Mouse (Mus musculus) liver, adult 2 months (tissue): ENCODE results near the gene Ccdc13. TPM values are rescaled to one million over a fixed set of nuclear protein-coding genes. Genes with fewer than 3 reads are reported as not detected.
A peak's percentile ranks its signal among the peaks of the same experiment; 100 is the strongest.

Experiments used
- DNase-seq: peaks from one replicate; pipeline ENCODE4 v3.0.0-alpha.2; 2011; ENCODE audit warnings: low read depth, low spot score; ENCODE audit errors: extremely low read depth
- H3K27ac ChIP-seq: fragments of 200-500 bp; replicated peaks from 2 replicates; pipeline ENCODE4 v1.5.1; 2012; ENCODE audit warnings: low read depth, mild to moderate bottlenecking, control low read depth, inconsistent platforms, low read length; ENCODE audit not compliant: insufficient read depth
- H3K27me3 ChIP-seq: fragments of 200-500 bp; 2 replicates; pipeline ENCODE4 v1.6.1; 2012; ENCODE audit warnings: mild to moderate bottlenecking, moderate library complexity, low read length, inconsistent platforms; ENCODE audit not compliant: control insufficient read depth, insufficient read depth
- H3K36me3 ChIP-seq: fragments of 200-500 bp; 2 replicates; pipeline ENCODE4 v1.6.1; 2012; ENCODE audit warnings: low read length, inconsistent platforms; ENCODE audit not compliant: control insufficient read depth, insufficient read depth
- H3K4me1 ChIP-seq: fragments of 200-500 bp; 2 replicates; pipeline ENCODE4 v1.6.1; 2011; ENCODE audit warnings: low read length; ENCODE audit not compliant: control insufficient read depth, insufficient read depth
- H3K4me3 ChIP-seq: fragments of 200-500 bp; 2 replicates; pipeline ENCODE4 v1.5.1; 2011; ENCODE audit warnings: low read depth, mild to moderate bottlenecking, control low read depth, low read length, moderate library complexity; ENCODE audit not compliant: insufficient read depth
- H3K79me2 ChIP-seq: fragments of 200-500 bp; 2 replicates; pipeline ENCODE4 v1.6.1; 2012; ENCODE audit warnings: inconsistent platforms, mild to moderate bottlenecking, low read length, moderate library complexity; ENCODE audit not compliant: control insufficient read depth, insufficient read depth
- H3K9ac ChIP-seq: fragments of 200-500 bp; 2 replicates; pipeline ENCODE4 v1.6.1; 2012; ENCODE audit warnings: low read depth, mild to moderate bottlenecking, control low read depth, inconsistent platforms, low read length
- CTCF ChIP-seq: fragments of 200-500 bp; IDR thresholded peaks from 2 replicates; pipeline ENCODE4 v1.5.1; 2011; ENCODE audit warnings: low read depth, low read length, control low read depth
- POLR2A ChIP-seq: fragments of 200-500 bp; IDR thresholded peaks from 2 replicates; pipeline ENCODE4 v1.6.1; 2011; ENCODE audit warnings: low read length, control low read depth; ENCODE audit not compliant: insufficient read depth; ENCODE audit errors: extremely low read depth
- WGBS: fragments of 180-500 bp; shearing (Covaris S2); methylation state at CpG from one replicate; pipeline ENCODE4 v1.1.7; 2018; 5-methylcytosine and 5-hydroxymethylcytosine counted together
- polyA plus RNA-seq: library from polyadenylated mRNA; depleted of rRNA; stranded (reverse); fragments of >200 nt; gene quantifications from 2 replicates; pipeline ENCODE4 v1.2.3, GENCODE M21; 2012
- total RNA-seq: library from RNA; depleted of rRNA; stranded (reverse); fragments of >200 nt; gene quantifications from 2 replicates; pipeline ENCODE4 v1.2.3, GENCODE M21; 2014

Ccdc13 gene
- total and polyA plus RNA-seq, 2 experiments = not detected

DNA sequence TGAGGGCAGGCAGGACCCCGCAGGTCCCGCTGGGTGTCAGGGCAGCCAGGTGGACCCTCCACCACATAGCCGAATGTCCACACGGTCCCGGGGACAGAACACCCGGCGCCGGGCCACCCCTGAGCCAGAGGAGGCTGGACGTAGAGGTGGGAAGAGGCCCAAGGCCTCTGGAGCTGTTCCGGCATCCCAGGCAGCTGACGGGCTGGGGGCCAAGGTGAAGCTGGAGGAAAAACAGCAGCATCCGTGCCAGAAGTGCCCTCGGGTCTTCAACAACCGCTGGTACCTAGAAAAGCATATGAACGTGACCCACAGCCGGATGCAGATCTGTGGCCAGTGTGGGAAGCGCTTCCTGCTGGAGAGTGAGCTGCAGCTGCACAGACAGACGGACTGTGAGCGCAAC lies 75.5 kb downstream of the Ccdc13 start:
- 89% methylated on average over 19 of the region's 19 CpGs for WGBS
- H3K36me3 ChIP-seq = no peaks in the 10 kb centered on the region
- H3K27ac ChIP-seq = no peak overlapping the region
- no peaks in the 10 kb centered on the region for H3K27me3 ChIP-seq
- H3K4me3 ChIP-seq = no peak overlapping the region
- DNase-seq = no peak
- peaks cover 4% of the 10 kb centered on the region; the same call in 1 of the 2 replicates for H3K4me1 ChIP-seq
- TF ChIP-seq POLR2A (no peak), CTCF (no peak)
- H3K79me2 ChIP-seq = no peaks in the 10 kb centered on the region
- H3K9ac ChIP-seq = no peak overlapping the region

DNA sequence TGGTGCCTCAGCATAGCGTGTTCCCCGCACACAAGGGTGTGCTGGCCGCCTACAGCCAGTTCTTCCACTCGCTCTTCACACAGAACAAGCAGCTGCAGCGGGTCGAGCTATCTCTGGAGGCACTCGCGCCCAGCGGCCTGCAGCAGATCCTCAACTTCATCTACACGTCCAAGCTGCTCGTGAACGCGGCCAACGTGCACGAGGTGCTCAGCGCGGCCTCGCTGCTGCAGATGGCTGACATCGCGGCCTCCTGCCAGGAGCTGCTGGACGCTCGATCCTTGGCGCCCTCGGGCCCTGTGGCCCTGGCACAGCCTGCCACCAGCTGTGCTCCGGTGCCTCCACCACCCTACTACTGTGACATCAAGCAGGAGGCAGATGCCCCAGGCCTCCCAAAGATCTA lies 76.5 kb downstream of the Ccdc13 start:
- Histone ChIP-seq H3K4me1 (peaks cover 12% of the 10 kb centered on the region), H3K27me3 (no peaks in the 10 kb centered on the region), H3K27ac (no peak overlapping the region), H3K4me3 (no peak overlapping the region), H3K9ac (no peak overlapping the region), H3K79me2 (no peaks in the 10 kb centered on the region), H3K36me3 (no peaks in the 10 kb centered on the region)
- no peak for TF ChIP-seq CTCF
- TF ChIP-seq POLR2A = no peak
- 93% methylated on average over 25 of the region's 25 CpGs for WGBS
- DNase-seq = no peak

DNA sequence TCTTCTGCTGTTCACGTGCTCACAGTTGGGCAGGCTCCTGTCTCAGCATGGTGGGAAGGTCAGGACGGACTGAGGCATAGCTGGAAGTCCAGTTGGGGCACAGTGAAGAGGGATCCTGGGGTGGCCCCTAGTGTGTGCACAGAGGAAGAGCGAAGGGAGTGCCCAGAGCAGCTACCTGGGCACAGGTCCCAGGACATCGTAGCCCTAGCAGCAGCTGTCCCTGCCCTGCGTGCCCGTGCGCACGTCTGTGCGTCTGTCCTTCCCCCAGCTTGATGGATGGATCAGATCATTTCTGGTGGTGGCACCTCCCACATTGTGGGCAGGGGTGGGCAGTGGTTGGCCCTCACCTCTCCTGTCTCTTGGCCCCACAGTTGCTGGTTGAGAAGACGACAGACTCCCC lies 77.0 kb downstream of the Ccdc13 start:
- TF ChIP-seq CTCF (no peak), POLR2A (no peak)
- Histone ChIP-seq H3K4me3 (no peak overlapping the region), H3K9ac (no peak overlapping the region), H3K4me1 (peaks cover 12% of the 10 kb centered on the region), H3K27ac (no peak overlapping the region), H3K27me3 (no peaks in the 10 kb centered on the region), H3K79me2 (no peaks in the 10 kb centered on the region), H3K36me3 (no peaks in the 10 kb centered on the region)
- DNase-seq = no peak
- 96% methylated on average over 10 of the region's 10 CpGs for WGBS

DNA sequence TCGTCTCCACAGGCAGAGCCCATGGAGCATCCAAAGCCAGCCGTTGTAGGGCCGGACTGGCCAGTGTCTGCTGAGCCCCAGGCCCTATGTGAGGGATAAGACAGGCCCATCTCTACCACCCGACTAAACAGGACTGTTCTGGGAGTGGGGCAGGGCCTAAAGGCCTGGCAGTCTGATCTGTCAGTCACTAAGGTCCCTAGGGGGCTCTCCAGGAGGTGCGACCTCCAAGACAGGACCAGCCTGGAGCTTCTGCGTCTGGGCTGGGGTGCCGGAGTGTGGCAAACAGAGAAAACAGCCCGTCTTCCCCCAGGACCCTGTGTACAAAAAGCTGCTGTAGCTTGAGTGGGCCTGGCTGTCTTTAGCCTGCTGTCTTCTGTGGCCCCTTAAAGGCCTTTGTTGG lies 77.5 kb downstream of the Ccdc13 start:
- Histone ChIP-seq H3K27me3 (no peaks in the 10 kb centered on the region), H3K4me3 (no peak overlapping the region), H3K4me1 (peaks cover 12% of the 10 kb centered on the region), H3K36me3 (peaks cover 3% of the 10 kb centered on the region; the same call in 1 of the 2 replicates), H3K27ac (no peak overlapping the region), H3K79me2 (no peaks in the 10 kb centered on the region), H3K9ac (no peak overlapping the region)
- no peak for TF ChIP-seq POLR2A
- no peak for TF ChIP-seq CTCF
- no peak for DNase-seq
- 87% methylated on average over 8 of the region's 8 CpGs for WGBS

DNA sequence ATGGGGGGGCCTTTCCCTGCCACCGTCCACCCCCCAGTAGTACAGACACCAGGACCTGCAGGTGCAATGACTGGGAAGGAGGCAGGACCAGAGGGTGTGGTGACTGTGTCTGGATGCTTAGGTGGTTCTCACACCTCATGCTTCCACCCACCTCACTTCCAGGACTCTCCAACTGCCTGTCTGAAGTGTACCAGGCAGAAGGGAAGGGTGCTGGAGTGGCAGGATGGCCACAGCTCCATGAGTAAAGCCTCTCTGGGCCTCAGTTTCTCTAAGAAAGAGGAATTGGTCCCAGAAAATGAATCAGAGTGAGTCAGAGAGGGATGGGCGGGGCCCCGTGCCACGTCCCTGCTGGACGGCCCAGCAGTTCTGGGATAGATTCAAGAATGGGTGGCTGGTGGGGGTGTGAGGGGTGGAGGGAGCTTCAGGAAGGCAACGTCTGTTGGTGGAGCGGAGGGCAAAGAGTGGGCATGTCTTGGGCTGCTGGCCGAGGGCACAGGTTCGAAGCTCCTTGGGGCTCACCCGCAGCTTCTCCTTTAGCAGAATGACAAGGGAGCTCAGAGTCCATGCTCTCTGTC lies 78.1 kb downstream of the Ccdc13 start:
- H3K4me3 ChIP-seq = no peak overlapping the region
- H3K27ac ChIP-seq = no peak overlapping the region
- H3K9ac ChIP-seq = no peak overlapping the region
- H3K36me3 ChIP-seq = peaks cover 6% of the 10 kb centered on the region; the same call in 1 of the 2 replicates
- no peaks in the 10 kb centered on the region for H3K27me3 ChIP-seq
- peaks cover 12% of the 10 kb centered on the region for H3K4me1 ChIP-seq
- WGBS = 79% methylated on average over 10 of the region's 10 CpGs
- H3K79me2 ChIP-seq = no peaks in the 10 kb centered on the region
- no peak for TF ChIP-seq POLR2A
- TF ChIP-seq CTCF = no peak
- DNase-seq = no peak

DNA sequence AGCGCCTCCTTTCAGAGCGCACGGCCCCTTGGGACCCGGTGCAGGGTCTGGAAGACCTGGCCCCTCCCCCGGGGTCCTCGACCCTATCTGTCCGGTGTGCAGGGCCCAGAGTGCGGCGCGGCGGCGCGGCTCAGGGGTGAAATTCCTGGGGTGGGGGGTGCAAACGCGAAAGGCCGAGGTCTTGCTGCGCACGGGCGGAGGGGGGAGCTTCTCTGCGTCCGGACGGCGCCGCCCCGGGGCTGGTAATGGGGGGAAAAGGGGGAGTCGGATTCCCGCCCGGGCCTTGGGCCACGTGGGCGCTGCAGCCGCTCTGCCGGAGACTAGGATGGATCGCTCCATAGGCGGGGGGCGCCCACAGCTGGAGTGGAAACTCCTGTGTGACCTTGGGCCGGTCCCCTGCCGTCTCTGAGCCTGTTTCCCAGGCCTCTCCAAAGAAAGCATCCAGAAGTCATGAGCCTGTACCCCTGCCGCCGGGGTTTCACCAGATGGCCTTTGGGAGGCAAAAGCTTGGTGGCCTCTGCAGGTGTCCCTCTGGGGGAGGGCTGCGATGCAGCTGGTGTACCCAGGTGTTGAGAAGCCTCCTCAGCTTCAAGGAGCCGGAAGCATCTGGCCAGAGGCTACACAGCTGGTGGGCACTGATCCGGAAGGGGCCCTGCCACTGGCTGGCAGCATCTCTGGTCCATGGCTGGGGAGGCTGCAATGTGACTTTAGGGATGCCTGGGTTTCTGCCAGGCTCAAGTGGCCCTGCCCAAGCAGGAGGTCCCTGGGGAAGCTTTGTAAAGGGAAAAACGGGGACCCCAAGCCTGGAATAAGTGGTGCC lies 78.8 kb downstream of the Ccdc13 start:
- H3K27me3 ChIP-seq = no peaks in the 10 kb centered on the region
- peak overlapping the region; percentile 56; the same call in 1 of the 2 replicates for H3K9ac ChIP-seq
- 7% methylated on average over 43 of the region's 43 CpGs for WGBS
- peak overlapping the region; percentile 55 for H3K4me3 ChIP-seq
- no peak for DNase-seq
- TF ChIP-seq POLR2A = no peak
- TF ChIP-seq CTCF = no peak
- peaks cover 12% of the 10 kb centered on the region for H3K4me1 ChIP-seq
- no peaks in the 10 kb centered on the region for H3K79me2 ChIP-seq
- H3K36me3 ChIP-seq = peaks cover 13% of the 10 kb centered on the region
- no peak overlapping the region for H3K27ac ChIP-seq
